ENCODE assay signal across 26 mouse cellular contexts in the genomic region with DNA sequence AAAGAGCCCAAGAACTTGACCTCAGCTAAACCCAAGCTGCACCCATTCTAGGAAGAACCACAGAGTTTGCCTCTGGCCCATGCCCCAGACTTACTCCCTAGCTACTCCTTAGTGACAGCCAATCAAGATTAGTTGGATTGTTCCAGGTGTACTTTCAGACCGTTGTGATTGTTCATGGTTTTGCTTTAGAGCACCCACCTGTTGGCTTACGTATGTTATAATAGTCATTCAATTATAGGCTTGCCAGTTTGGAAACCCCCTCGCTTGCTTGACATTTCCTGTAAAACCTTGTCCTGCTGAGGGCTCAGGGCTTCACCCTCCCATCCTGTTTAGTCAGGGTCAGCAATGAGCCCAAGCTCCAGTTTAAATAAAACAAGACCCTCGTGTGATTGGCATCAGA. TPM values are rescaled to one million over a fixed set of nuclear protein-coding genes. Genes with fewer than 3 reads are reported as not detected.
"Had no signal": no experiment of that assay in that cellular context is flagged by ENCODE, and none has a peak within 500 bp of the region (broad histone marks: within the 10 kb centered on the region; RNA-seq: fewer than 3 reads in every experiment).

No protein-coding gene starts in this region.

- DNase-seq: kidney, adult 18-20 months; kidney, adult 9 months; kidney, postnatal 25 days; layer of hippocampus, postnatal 36 days; left cerebral cortex, postnatal 4 days; liver, postnatal 0 days; lung, postnatal 14 days; lung, postnatal 4 days; midbrain, embryonic 14.5 days; right cerebral cortex, adult 18-20 months; right cerebral cortex, postnatal 14 days; right cerebral cortex, postnatal 4 days; thymus, postnatal 25 days had no signal

- ATAC-seq: liver, postnatal 0 days had no signal

- H3K4me3 ChIP-seq: layer of hippocampus, adult 2 months; limb, embryonic 12.5 days; limb, embryonic 15.5 days had no signal

- H3K27me3 ChIP-seq: limb, embryonic 12.5 days; limb, embryonic 15.5 days had no signal

- H3K36me3 ChIP-seq: limb, embryonic 12.5 days; limb, embryonic 15.5 days had no signal

- H3K9ac ChIP-seq: limb, embryonic 12.5 days; limb, embryonic 15.5 days; liver, embryonic 14.5 days; liver, postnatal 0 days had no signal

- H3K9me3 ChIP-seq: limb, embryonic 12.5 days; limb, embryonic 15.5 days had no signal

- H3K4me1 ChIP-seq: limb, embryonic 12.5 days; limb, embryonic 15.5 days had no signal

- H3K27ac ChIP-seq: layer of hippocampus, adult 2 months; limb, embryonic 12.5 days; limb, embryonic 15.5 days; liver, embryonic 14.5 days had no signal

- H3K4me2 ChIP-seq: limb, embryonic 12.5 days; limb, embryonic 15.5 days; liver, embryonic 11.5 days; midbrain, embryonic 11.5 days had no signal

RNA-seq across cellular contexts. Expression of gene Gm9922, which starts 25.1 kb away (rescaled TPM):
- total RNA-seq: layer of hippocampus, adult 2 months; layer of hippocampus, postnatal 36 days; left cerebral cortex, adult 8-10 months; left cerebral cortex, postnatal 14 days; megakaryocyte progenitor cell, adult 5-6 weeks; megakaryocyte-erythroid progenitor cell, adult 5-6 weeks; midbrain, postnatal 0 days had no signal
- polyA plus RNA-seq: liver, embryonic 11.5 days; liver, embryonic 14.5 days; liver, postnatal 0 days; midbrain, embryonic 11.5 days; midbrain, embryonic 14.5 days; neural tube, embryonic 11.5 days; neural tube, embryonic 14.5 days had no signal

RNA-seq across cellular contexts. Expression of gene Lmo7, which starts 25.3 kb away (rescaled TPM):
- total RNA-seq: megakaryocyte-erythroid progenitor cell, adult 5-6 weeks had no signal
